Comparison of ENCODE assay signal across 11 mouse cellular contexts in the genomic region with DNA sequence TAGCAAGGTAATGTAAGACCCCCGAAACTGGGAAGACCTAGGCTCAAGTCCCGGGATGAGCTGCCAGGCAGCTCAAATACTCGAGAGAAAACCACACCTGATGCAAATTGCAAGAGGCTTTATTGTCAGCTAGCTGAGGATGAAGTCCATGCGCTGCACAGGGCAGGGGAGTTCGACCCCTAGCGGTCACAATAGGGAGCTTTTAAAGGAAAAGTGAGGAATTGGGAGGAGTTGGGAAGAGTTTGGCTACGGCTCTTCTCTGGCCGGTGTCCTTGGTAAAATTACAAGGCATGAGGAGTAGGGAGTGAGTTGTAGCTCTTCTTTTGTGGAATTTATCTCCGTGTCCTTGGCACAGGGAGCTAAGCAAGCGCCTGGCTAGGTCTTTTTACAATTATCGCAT. TPM values are rescaled to one million over a fixed set of nuclear protein-coding genes. Genes with fewer than 3 reads are reported as not detected.
A peak's percentile ranks its signal among the peaks of the same experiment; 100 is the strongest.
DNase-seq lines count a peak whose midpoint lies in the region; ATAC-seq and TF ChIP-seq lines count a peak whose summit lies in the region.
"Had no signal": no experiment of that assay in that cellular context is flagged by ENCODE, and none has a peak within 500 bp of the region (broad histone marks: within the 10 kb centered on the region; RNA-seq: fewer than 3 reads in every experiment).

No protein-coding gene starts in this region.

- peak; percentile 58 for TF ChIP-seq CTCF in hindbrain, postnatal 0 days (IDR thresholded peaks at IDR 0.05; ENCODE audit: low read depth)
- TF ChIP-seq CTCF in lung, adult 2 months (IDR thresholded peaks at IDR 0.05; ENCODE audit: insufficient read depth, low read length): peak; percentile 49

- no peaks in the 10 kb centered on the region for H3K36me3 ChIP-seq in hindbrain, postnatal 0 days (ENCODE audit: insufficient read depth, low read length)
- H3K36me3 ChIP-seq in hindbrain, embryonic 16.5 days (ENCODE audit: control insufficient read depth, insufficient read depth, low read length): no peaks in the 10 kb centered on the region
- H3K36me3 ChIP-seq in intestine, embryonic 15.5 days: no peaks in the 10 kb centered on the region
- H3K36me3 ChIP-seq: midbrain, embryonic 15.5 days had no signal

- no peak overlapping the region for H3K4me3 ChIP-seq in hindbrain, postnatal 0 days (ENCODE audit: low read length)
- no peak overlapping the region for H3K4me3 ChIP-seq in hindbrain, embryonic 16.5 days (ENCODE audit: low read length)
- H3K4me3 ChIP-seq in lung, adult 2 months (replicated peaks; ENCODE audit: extremely low read depth, low read depth, low read length): no peak overlapping the region
- H3K4me3 ChIP-seq in intestine, embryonic 15.5 days (replicated peaks): no peak overlapping the region
- H3K4me3 ChIP-seq: erythroblast, embryonic 14.5 days; midbrain, embryonic 15.5 days had no signal

- no peak overlapping the region for H3K27ac ChIP-seq in hindbrain, postnatal 0 days
- no peak overlapping the region for H3K27ac ChIP-seq in hindbrain, embryonic 16.5 days (ENCODE audit: low read depth, low read length)
- H3K27ac ChIP-seq in intestine, embryonic 15.5 days: no peak overlapping the region
- H3K27ac ChIP-seq: midbrain, embryonic 15.5 days had no signal

- no peak for ATAC-seq in hindbrain, postnatal 0 days
- no peak for ATAC-seq in hindbrain, embryonic 16.5 days
- ATAC-seq in megakaryocyte progenitor cell, adult 5-6 weeks (replicated peaks; ENCODE audit: poor library complexity): no peak
- no peak for ATAC-seq in intestine, embryonic 15.5 days
- ATAC-seq: midbrain, embryonic 15.5 days had no signal

- peak; percentile 17 for DNase-seq in hindbrain, postnatal 0 days (ENCODE audit: low spot score)
- peak; percentile 80 for DNase-seq in MN1 (ENCODE audit: low spot score)
- peak; percentile 45 for DNase-seq in embryo, embryonic 10 days (ENCODE audit: low spot score)
- no peak for DNase-seq in lung, adult 2 months
- DNase-seq in neural tube, embryonic 10.5 days (ENCODE audit: extremely low spot score, low spot score): no peak
- DNase-seq: layer of hippocampus, adult 9-11 months had no signal

- no peak for TF ChIP-seq POLR2A in lung, adult 2 months (IDR thresholded peaks at IDR 0.05; ENCODE audit: borderline replicate concordance, extremely low read depth, low read depth, low read length)

- H3K9me3 ChIP-seq in hindbrain, postnatal 0 days (ENCODE audit: low read length): no peaks in the 10 kb centered on the region
- H3K9me3 ChIP-seq in hindbrain, embryonic 16.5 days (ENCODE audit: control insufficient read depth, low read length): no peaks in the 10 kb centered on the region
- no peaks in the 10 kb centered on the region for H3K9me3 ChIP-seq in intestine, embryonic 15.5 days
- H3K9me3 ChIP-seq: midbrain, embryonic 15.5 days had no signal

- no peak overlapping the region for H3K9ac ChIP-seq in hindbrain, postnatal 0 days (replicated peaks; ENCODE audit: low read length)
- no peak overlapping the region for H3K9ac ChIP-seq in hindbrain, embryonic 16.5 days (ENCODE audit: low read depth, low read length)
- H3K9ac ChIP-seq in intestine, embryonic 15.5 days: no peak overlapping the region
- H3K9ac ChIP-seq: midbrain, embryonic 15.5 days had no signal

- WGBS in hindbrain, postnatal 0 days: 45% methylated on average over 11 of the region's 11 CpGs
- 42% methylated on average over 11 of the region's 11 CpGs for WGBS in hindbrain, embryonic 16.5 days
- WGBS in lung, adult 2 months: 39% methylated on average over 11 of the region's 11 CpGs
- 44% methylated on average over 11 of the region's 11 CpGs for WGBS in intestine, embryonic 15.5 days

- H3K27me3 ChIP-seq in hindbrain, postnatal 0 days (ENCODE audit: insufficient read depth, low read length): no peaks in the 10 kb centered on the region
- H3K27me3 ChIP-seq in hindbrain, embryonic 16.5 days (replicated peaks; ENCODE audit: control insufficient read depth, insufficient read depth, low read length): no peaks in the 10 kb centered on the region
- H3K27me3 ChIP-seq in intestine, embryonic 15.5 days (replicated peaks): no peaks in the 10 kb centered on the region
- H3K27me3 ChIP-seq: midbrain, embryonic 15.5 days had no signal

- H3K4me2 ChIP-seq in hindbrain, postnatal 0 days (ENCODE audit: low read depth, low read length): no peak overlapping the region
- no peak overlapping the region for H3K4me2 ChIP-seq in hindbrain, embryonic 16.5 days (ENCODE audit: low read length)
- H3K4me2 ChIP-seq in intestine, embryonic 15.5 days (replicated peaks): no peak overlapping the region
- H3K4me2 ChIP-seq: midbrain, embryonic 15.5 days had no signal

- H3K4me1 ChIP-seq in hindbrain, postnatal 0 days (ENCODE audit: insufficient read depth, low read length): no peaks in the 10 kb centered on the region
- no peaks in the 10 kb centered on the region for H3K4me1 ChIP-seq in hindbrain, embryonic 16.5 days (ENCODE audit: control insufficient read depth, insufficient read depth, low read depth, low read length)
- H3K4me1 ChIP-seq in lung, adult 2 months (ENCODE audit: control insufficient read depth, insufficient read depth, low read length): no peaks in the 10 kb centered on the region
- no peaks in the 10 kb centered on the region for H3K4me1 ChIP-seq in intestine, embryonic 15.5 days (replicated peaks)
- H3K4me1 ChIP-seq: midbrain, embryonic 15.5 days had no signal

RNA-seq across cellular contexts. Expression of gene Fbxo27, which starts 16.9 kb away (rescaled TPM):
- total RNA-seq in hindbrain, postnatal 0 days (2014; rRNA removed): 5.0 and 6.1 TPM in 2 replicates
- polyA plus RNA-seq in hindbrain, postnatal 0 days (2015; fragmentation: Nextera tagmentation; extraction: Ambion mirVana): 9.0 and 10.2 TPM in 2 replicates
- polyA plus RNA-seq in hindbrain, embryonic 16.5 days (2015; fragmentation: Nextera tagmentation; extraction: Ambion mirVana): 12.9 and 16.6 TPM in 2 replicates
- 3.7 and 3.8 TPM in 2 replicates for polyA plus RNA-seq in lung, adult 2 months (2012; rRNA removed)
- 1.1 and 1.4 TPM in 2 replicates for total RNA-seq in megakaryocyte progenitor cell, adult 5-6 weeks (2015)
- total RNA-seq in megakaryocyte progenitor cell, adult 5-6 weeks (2017): 0.24 and 0.75 TPM in 2 replicates
- 2.9 and 3.1 TPM in 2 replicates for polyA plus RNA-seq in intestine, embryonic 15.5 days (2015; fragmentation: Nextera tagmentation; extraction: Ambion mirVana)
- polyA plus RNA-seq: erythroblast, embryonic 14.5 days had no signal

RNA-seq across cellular contexts. Expression of gene Fbxo17, which starts 40.9 kb away (rescaled TPM):
- 3.7 and 5.0 TPM in 2 replicates for total RNA-seq in hindbrain, postnatal 0 days (2014; rRNA removed)
- polyA plus RNA-seq in hindbrain, postnatal 0 days (2015; fragmentation: Nextera tagmentation; extraction: Ambion mirVana): 6.5 and 7.7 TPM in 2 replicates
- 4.7 and 5.4 TPM in 2 replicates for polyA plus RNA-seq in hindbrain, embryonic 16.5 days (2015; fragmentation: Nextera tagmentation; extraction: Ambion mirVana)
- 6.1 and 7.0 TPM in 2 replicates for polyA plus RNA-seq in lung, adult 2 months (2012; rRNA removed)
- 1.6 and 2.2 TPM in 2 replicates for total RNA-seq in megakaryocyte progenitor cell, adult 5-6 weeks (2015)
- total RNA-seq in megakaryocyte progenitor cell, adult 5-6 weeks (2017): 1.7 and 4.1 TPM in 2 replicates
- 6.6 and 6.7 TPM in 2 replicates for polyA plus RNA-seq in intestine, embryonic 15.5 days (2015; fragmentation: Nextera tagmentation; extraction: Ambion mirVana)

RNA-seq across cellular contexts. Expression of gene Acp7, which starts 44.6 kb away (rescaled TPM):
- 0.25 and 1.2 TPM in 2 replicates for total RNA-seq in hindbrain, postnatal 0 days (2014; rRNA removed)
- 0.28 and 0.56 TPM in 2 replicates for polyA plus RNA-seq in hindbrain, postnatal 0 days (2015; fragmentation: Nextera tagmentation; extraction: Ambion mirVana)
- 0.31 and 0.34 TPM in 2 replicates for polyA plus RNA-seq in hindbrain, embryonic 16.5 days (2015; fragmentation: Nextera tagmentation; extraction: Ambion mirVana)
- polyA plus RNA-seq in lung, adult 2 months (2012; rRNA removed): 0.41 and 16.5 TPM in 2 replicates
- total RNA-seq in megakaryocyte progenitor cell, adult 5-6 weeks (2015): not detected in 2 replicates
- total RNA-seq in megakaryocyte progenitor cell, adult 5-6 weeks (2017): not detected in 2 replicates
- polyA plus RNA-seq in intestine, embryonic 15.5 days (2015; fragmentation: Nextera tagmentation; extraction: Ambion mirVana): 0.06 TPM in 1 of 2 replicates, not detected in the other
- polyA plus RNA-seq: erythroblast, embryonic 14.5 days had no signal

Comparison
In these comparisons a context has a peak if more than half of its experiments do, and no peak if none do; other contexts are left out.
1. DNase-seq: peak in hindbrain, postnatal 0 days (single experiment), MN1 (single experiment) and embryo, embryonic 10 days (single experiment); none in lung, adult 2 months (single experiment) and neural tube, embryonic 10.5 days (single experiment).